Mouse (Mus musculus) MEL (cell line): ENCODE data around the gene Cbx8. TPM values are rescaled to one million over a fixed set of nuclear protein-coding genes. Genes with fewer than 3 reads are reported as not detected.

Source experiments
- DNase-seq: peaks from one replicate; pipeline ENCODE4 v3.0.0; 2011; ENCODE audit warnings: low read depth, low spot score
- H3K27ac ChIP-seq: 2 replicates; pipeline ENCODE4 v1.5.1; 2012; ENCODE audit warnings: low read depth, mild to moderate bottlenecking, control low read depth, low read length, moderate library complexity; ENCODE audit not compliant: control insufficient read depth
- H3K27me3 ChIP-seq, 2 experiments: fragments of 150-350 bp in 1 of 2; sonication (generic) in 1 of 2; 2 replicates each; pipeline ENCODE4 v1.6.1; 2012; ENCODE audit warnings: low read length in 2 of 2, mild to moderate bottlenecking in 2 of 2, improper control_type of control experiment in 1 of 2, moderate library complexity in 1 of 2; ENCODE audit not compliant: insufficient read depth in 2 of 2, control insufficient read depth in 1 of 2
- H3K36me3 ChIP-seq, 2 experiments: 2 replicates each; pipeline ENCODE4 v1.6.1; 2012 to 2014; ENCODE audit warnings: low read length in 2 of 2, improper control_type of control experiment in 1 of 2, inconsistent platforms in 1 of 2, mild to moderate bottlenecking in 1 of 2; ENCODE audit not compliant: insufficient read depth in 2 of 2, control insufficient read depth in 1 of 2
- H3K4me1 ChIP-seq, 2 experiments: fragments of 150-350 bp in 1 of 2; sonication (generic) in 1 of 2; 2 replicates each; pipeline ENCODE4 v1.6.1; 2012; ENCODE audit warnings: low read length in 2 of 2, improper control_type of control experiment in 1 of 2, mild to moderate bottlenecking in 1 of 2; ENCODE audit not compliant: insufficient read depth in 2 of 2, control insufficient read depth in 1 of 2
- H3K4me3 ChIP-seq, 2 experiments: fragments of 150-350 bp in 1 of 2; sonication (generic) in 1 of 2; 2 replicates each; pipeline ENCODE4 v1.5.1; 2012; ENCODE audit warnings: low read depth in 2 of 2, low read length in 2 of 2, mild to moderate bottlenecking in 2 of 2, moderate library complexity in 2 of 2, control low read depth in 1 of 2, improper control_type of control experiment in 1 of 2; ENCODE audit not compliant: control insufficient read depth in 1 of 2, insufficient read depth in 1 of 2
- H3K79me2 ChIP-seq: 2 replicates; pipeline ENCODE4 v1.6.1; 2012; ENCODE audit warnings: mild to moderate bottlenecking, low read length, moderate library complexity; ENCODE audit not compliant: control insufficient read depth, poor library complexity, insufficient read depth
- H3K9ac ChIP-seq: 2 replicates; pipeline ENCODE4 v1.6.1; 2012; ENCODE audit warnings: low read depth, mild to moderate bottlenecking, control low read depth, low read length, moderate library complexity; ENCODE audit not compliant: control insufficient read depth, poor library complexity, severe bottlenecking
- H3K9me3 ChIP-seq: fragments of 150-350 bp; sonication (generic); replicated peaks from 2 replicates; pipeline ENCODE4 v1.6.1; 2012; ENCODE audit warnings: mild to moderate bottlenecking, low read length, improper control_type of control experiment, moderate library complexity; ENCODE audit not compliant: insufficient read depth
- CTCF ChIP-seq, 3 experiments: IDR thresholded peaks in 2 of 3; conservative IDR thresholded peaks in 1 of 3; 2 replicates each; pipeline ENCODE4 v1.5.1; 2011 to 2012; ENCODE audit warnings: low read length in 3 of 3, low read depth in 2 of 3, mild to moderate bottlenecking in 2 of 3, improper control_type of control experiment in 1 of 3, inconsistent platforms in 1 of 3, mixed read lengths in 1 of 3, moderate library complexity in 1 of 3; ENCODE audit not compliant: control insufficient read depth in 1 of 3, insufficient read depth in 1 of 3, poor library complexity in 1 of 3, severe bottlenecking in 1 of 3
- E2F4 ChIP-seq: IDR thresholded peaks from 2 replicates; pipeline ENCODE4 v1.6.1; 2011; ENCODE audit warnings: low read depth, low read length, improper control_type of control experiment, borderline replicate concordance
- ETS1 ChIP-seq: IDR thresholded peaks from 2 replicates; pipeline ENCODE4 v1.6.1; 2012; ENCODE audit warnings: low read depth, mild to moderate bottlenecking, inconsistent platforms, low read length, improper control_type of control experiment, moderate library complexity
- GATA1 ChIP-seq: IDR thresholded peaks from 2 replicates; pipeline ENCODE4 v1.6.1; 2011; ENCODE audit warnings: low read depth, low read length, improper control_type of control experiment
- KAT2A ChIP-seq: conservative IDR thresholded peaks from 2 replicates; pipeline ENCODE4 v1.6.1; 2012; ENCODE audit warnings: low read depth, low read length, improper control_type of control experiment, inconsistent platforms
- MAFK ChIP-seq: IDR thresholded peaks from 2 replicates; pipeline ENCODE4 v1.6.1; 2011; ENCODE audit warnings: low read depth, mild to moderate bottlenecking, low read length, improper control_type of control experiment, borderline replicate concordance
- MAX ChIP-seq: IDR thresholded peaks from 2 replicates; pipeline ENCODE4 v1.6.1; 2011; ENCODE audit warnings: low read length, improper control_type of control experiment
- MEF2A ChIP-seq: IDR thresholded peaks from 2 replicates; pipeline ENCODE4 v1.6.1; 2014; ENCODE audit warnings: low read depth, mild to moderate bottlenecking, inconsistent platforms, low read length, improper control_type of control experiment; ENCODE audit not compliant: poor library complexity, insufficient replicate concordance, severe bottlenecking; ENCODE audit errors: extremely low read depth
- MXI1 ChIP-seq: IDR thresholded peaks from 2 replicates; pipeline ENCODE4 v1.6.1; 2011; ENCODE audit warnings: mild to moderate bottlenecking, low read depth, low read length, improper control_type of control experiment
- MYC ChIP-seq: IDR thresholded peaks from 2 replicates; pipeline ENCODE4 v1.6.1; 2011; ENCODE audit warnings: low read depth, mild to moderate bottlenecking, low read length, improper control_type of control experiment, moderate library complexity
- NELFE ChIP-seq: IDR thresholded peaks from 2 replicates; pipeline ENCODE4 v1.6.1; 2011; ENCODE audit warnings: low read depth, low read length, improper control_type of control experiment
- NRF1 ChIP-seq: IDR thresholded peaks from 2 replicates; pipeline ENCODE4 v1.6.1; 2014; ENCODE audit warnings: low read depth, mild to moderate bottlenecking, inconsistent platforms, low read length, improper control_type of control experiment, moderate library complexity; ENCODE audit not compliant: poor library complexity, insufficient read depth, severe bottlenecking
- POLR2A ChIP-seq, 2 experiments: IDR thresholded peaks; 2 replicates each; pipeline ENCODE4 v1.6.1; 2011 to 2012; ENCODE audit warnings: low read length in 2 of 2, mild to moderate bottlenecking in 2 of 2, control low read depth in 1 of 2, improper control_type of control experiment in 1 of 2, low read depth in 1 of 2, moderate library complexity in 1 of 2; ENCODE audit not compliant: control insufficient read depth in 1 of 2, insufficient read depth in 1 of 2, poor library complexity in 1 of 2
- POLR2AphosphoS2 ChIP-seq: IDR thresholded peaks from 2 replicates; pipeline ENCODE4 v1.6.1; 2011; ENCODE audit warnings: low read length, improper control_type of control experiment
- POLR2AphosphoS5 ChIP-seq: IDR thresholded peaks from 2 replicates; pipeline ENCODE4 v1.6.1; 2012; ENCODE audit warnings: low read depth, borderline replicate concordance, mild to moderate bottlenecking, inconsistent platforms, low read length, moderate library complexity, mixed read lengths
- RAD21 ChIP-seq: IDR thresholded peaks from 2 replicates; pipeline ENCODE4 v1.6.1; 2011; ENCODE audit warnings: mild to moderate bottlenecking, low read depth, low read length, improper control_type of control experiment
- SIN3A ChIP-seq: IDR thresholded peaks from 2 replicates; pipeline ENCODE4 v1.6.1; 2012; ENCODE audit warnings: low read length, improper control_type of control experiment, inconsistent platforms
- SMC3 ChIP-seq: IDR thresholded peaks from 2 replicates; pipeline ENCODE4 v1.6.1; 2011; ENCODE audit warnings: low read depth, low read length, improper control_type of control experiment
- TBP ChIP-seq: IDR thresholded peaks from 2 replicates; pipeline ENCODE4 v1.8.0; 2011; ENCODE audit warnings: low read depth, low read length, improper control_type of control experiment
- TCF12 ChIP-seq: IDR thresholded peaks from 2 replicates; pipeline ENCODE4 v1.6.1; 2014; ENCODE audit warnings: low read depth, mild to moderate bottlenecking, inconsistent platforms, low read length, improper control_type of control experiment, moderate library complexity
- USF2 ChIP-seq, 2 experiments: IDR thresholded peaks; 2 replicates each; pipeline ENCODE4 v1.6.1; 2011 to 2012; ENCODE audit warnings: improper control_type of control experiment in 2 of 2, low read length in 2 of 2, borderline replicate concordance in 1 of 2, inconsistent platforms in 1 of 2, low read depth in 1 of 2, mild to moderate bottlenecking in 1 of 2; ENCODE audit not compliant: insufficient read depth in 1 of 2
- ZKSCAN1 ChIP-seq: IDR thresholded peaks from 2 replicates; pipeline ENCODE4 v1.6.1; 2012; ENCODE audit warnings: low read depth, mild to moderate bottlenecking, inconsistent platforms, low read length, improper control_type of control experiment, moderate library complexity
- ZNF384 ChIP-seq: IDR thresholded peaks from 2 replicates; pipeline ENCODE4 v1.6.1; 2012; ENCODE audit warnings: low read depth, mild to moderate bottlenecking, inconsistent platforms, low read length, improper control_type of control experiment
- polyA plus RNA-seq, 2 experiments: library from polyadenylated mRNA; stranded (reverse) in 1 of 2; unstranded in 1 of 2; fragments of >175 nt in 1 of 2; fragments of >200 nt in 1 of 2; gene quantifications; 2 replicates each; pipeline versions ENCODE4 v1.2.1 to v1.2.4; 2012; ENCODE audit warnings: low replicate concordance in 2 of 2, low read depth in 1 of 2; ENCODE audit not compliant: insufficient read length in 2 of 2, insufficient read depth in 1 of 2, missing spikeins in 1 of 2
- total RNA-seq: library from RNA; depleted of rRNA; stranded (reverse); fragments of 300-350 nt; gene quantifications from 2 replicates; pipeline ENCODE4 v1.2.3, GENCODE M21; 2012

Cbx8 gene
- total and polyA plus RNA-seq, 3 experiments, result 5.7 to 11.3 TPM; not detected in 1

- Histone ChIP-seq H3K27ac (no peak overlapping the region), H3K79me2 (peaks cover 6% of the 10 kb centered on the region), H3K36me3 (no peaks in the 10 kb centered on the region), H3K9ac (no peak overlapping the region), H3K9me3 (no peaks in the 10 kb centered on the region), H3K27me3 (peaks cover 0 to 2% of the 10 kb centered on the region in 2 experiments; a peak in 1 of 4 replicates), H3K4me1 (peaks cover 0 to 7% of the 10 kb centered on the region in 2 experiments; a peak in 1 of 4 replicates), H3K4me3 (no peak overlapping the region)
- TF ChIP-seq NELFE, result no peak
- no peak for TF ChIP-seq MYC
- no peak for TF ChIP-seq MAFK
- no peak for TF ChIP-seq MEF2A
- TF ChIP-seq KAT2A, result no peak
- TF ChIP-seq POLR2AphosphoS5, result no peak
- TF ChIP-seq USF2 (IDR thresholded peaks at IDR 0.05; ENCODE audit: borderline replicate concordance in 1 of 2, insufficient read depth in 1 of 2, low read depth in 1 of 2, low read length in 2 of 2), result no peak
- no peak for TF ChIP-seq MAX
- no peak for TF ChIP-seq ZKSCAN1
- TF ChIP-seq POLR2A (IDR thresholded peaks at IDR 0.05; ENCODE audit: control insufficient read depth in 1 of 2, insufficient read depth in 1 of 2, low read depth in 1 of 2, low read length in 2 of 2, poor library complexity in 1 of 2), result no peak
- DNase-seq, result no peak
These were observed 49.5 kb upstream of the Cbx8 start for GRCm38 (mm10) chr11:119090076-119090960.

GRCm38 (mm10) chr11:119089235-119090075 is 48.7 kb upstream of the Cbx8 start:
- TF ChIP-seq MYC (no peak), RAD21 (no peak), NRF1 (no peak), NELFE (no peak), TCF12 (no peak), CTCF (IDR thresholded peaks at IDR 0.05 in 2 of 3, conservative IDR thresholded peaks at IDR 0.05 in 1 of 3; ENCODE audit: control insufficient read depth in 1 of 3, insufficient read depth in 1 of 3, low read depth in 2 of 3, low read length in 3 of 3, poor library complexity in 1 of 3, severe bottlenecking in 1 of 3) (no peak), ETS1 (no peak), MXI1 (no peak), MEF2A (no peak), ZNF384 (no peak), TBP (no peak), GATA1 (no peak), SMC3 (no peak), KAT2A (no peak), E2F4 (no peak), POLR2AphosphoS2 (no peak), SIN3A (no peak)
- Histone ChIP-seq H3K36me3 (no peaks in the 10 kb centered on the region), H3K9me3 (no peaks in the 10 kb centered on the region), H3K27me3 (no peaks in the 10 kb centered on the region), H3K4me3 (no peak overlapping the region), H3K79me2 (peaks cover 14% of the 10 kb centered on the region), H3K9ac (no peak overlapping the region), H3K4me1 (peaks cover 0 to 9% of the 10 kb centered on the region in 2 experiments; a peak in 1 of 4 replicates), H3K27ac (no peak overlapping the region)
- DNase-seq, result no peak
